Mouse (Mus musculus) urinary bladder, postnatal 25 days (tissue): ENCODE results near the gene Slc15a3.

ENCODE experiments used
- DNase-seq: peaks from one replicate; pipeline ENCODE4 v3.0.0; 2022; ENCODE audit warnings: low spot score

Slc15a3 gene

DNA sequence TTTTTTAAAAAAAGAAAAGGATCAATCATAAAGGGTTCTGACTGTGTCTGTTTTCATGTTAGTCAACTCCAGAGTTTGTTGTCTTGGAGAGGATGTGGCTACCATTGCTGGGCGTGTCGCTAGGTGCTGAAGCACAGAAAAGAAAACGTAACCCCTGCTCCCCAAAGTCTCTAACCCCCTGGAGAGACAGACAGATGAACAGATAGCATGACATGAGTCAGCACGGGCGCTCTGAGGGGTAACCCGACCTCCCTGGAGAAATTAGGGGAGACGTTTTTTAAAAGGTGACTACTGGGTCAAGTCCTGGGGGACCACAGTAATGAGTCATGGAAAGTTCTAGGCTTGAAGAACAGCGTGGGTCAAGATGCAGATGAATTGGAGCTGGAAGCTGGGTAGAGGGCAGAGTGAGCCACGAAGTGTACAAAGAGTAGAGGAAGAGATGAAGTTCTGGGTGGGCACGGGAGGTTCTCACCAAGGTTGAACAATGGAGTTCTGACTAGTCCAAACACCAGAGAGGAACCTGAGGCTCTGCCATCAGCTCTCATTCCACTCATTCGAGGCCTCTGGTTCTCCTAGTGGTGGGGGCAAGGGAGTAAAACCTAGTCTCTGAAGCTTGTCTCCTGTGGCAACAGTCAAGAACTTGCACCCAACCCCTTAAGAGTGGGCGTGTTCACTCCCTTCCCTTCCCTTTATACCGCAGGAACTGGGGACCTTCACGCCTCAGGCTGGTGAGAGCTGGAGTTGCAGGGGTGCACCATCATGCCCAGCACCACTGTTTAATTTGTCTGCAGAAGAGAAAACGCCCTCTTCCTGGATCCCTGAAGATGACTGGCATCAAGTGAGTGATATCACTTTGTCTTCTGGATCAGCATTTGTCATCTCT lies at the start of gene Slc15a3:
TSS of gene Slc15a3 (plus strand) at position 718 of the 883 bp plus-strand sequence.
- DNase-seq, result no peak

DNA sequence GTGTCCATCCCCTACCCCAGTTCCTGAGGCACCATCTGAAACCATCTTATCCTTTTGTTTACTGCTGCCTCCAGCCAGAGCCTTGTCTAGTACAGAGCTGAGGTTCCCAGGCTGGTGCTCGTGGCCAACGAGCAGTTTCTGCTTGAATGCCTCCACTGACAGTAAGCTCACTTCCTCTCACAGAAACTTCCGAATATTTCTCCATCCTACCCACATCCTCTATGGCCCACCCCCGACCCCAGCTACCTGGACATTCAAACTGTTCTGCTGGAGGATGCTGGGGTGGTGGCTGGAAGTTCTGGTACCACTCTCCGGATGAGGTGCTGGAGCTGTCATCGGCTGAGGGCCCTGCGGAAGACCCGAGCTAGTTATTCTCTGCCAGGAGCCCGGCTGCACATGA lies 49.2 kb upstream of the Slc15a3 start:
- no peak for DNase-seq

DNA sequence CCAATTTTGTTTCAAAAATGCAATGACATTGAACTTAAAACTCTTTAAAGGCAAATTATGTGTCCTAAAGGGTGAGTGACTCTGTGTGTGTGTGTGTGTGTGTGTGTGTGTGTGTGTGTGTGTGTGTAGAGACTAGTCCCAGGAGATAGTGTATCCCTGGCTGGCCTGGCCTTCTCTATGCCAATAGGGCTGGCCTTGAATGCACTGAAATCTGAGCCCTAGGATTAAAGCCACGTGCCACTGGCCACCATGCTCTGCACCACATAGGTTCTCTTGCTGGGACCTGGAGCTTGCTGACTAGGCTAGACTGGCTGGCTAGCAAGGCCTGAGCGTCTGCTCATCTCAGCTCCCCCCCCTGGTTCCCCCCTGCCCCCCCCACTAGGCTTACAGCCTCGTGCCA lies 46.5 kb upstream of the Slc15a3 start:
- DNase-seq, result no peak

DNA sequence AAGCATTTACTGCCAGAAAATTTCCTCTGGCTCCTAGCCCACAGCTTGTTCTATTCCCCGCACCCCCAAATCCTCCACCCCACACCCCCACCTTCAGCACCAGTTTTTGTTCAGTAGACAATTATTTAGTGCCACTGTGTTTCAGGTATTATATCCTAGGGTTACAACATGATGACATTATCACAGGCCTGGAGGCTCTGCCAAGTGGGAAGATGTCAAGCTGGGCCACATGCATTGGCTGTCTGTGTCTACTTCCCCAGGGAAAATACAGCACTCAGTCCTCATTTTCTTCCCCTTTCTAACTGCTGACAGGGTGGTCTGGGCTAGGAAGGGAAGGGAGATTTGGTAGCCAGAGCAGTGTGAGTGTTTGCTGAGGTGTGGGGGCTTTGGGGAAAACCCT lies 44.6 kb upstream of the Slc15a3 start:
- DNase-seq, result no peak

DNA sequence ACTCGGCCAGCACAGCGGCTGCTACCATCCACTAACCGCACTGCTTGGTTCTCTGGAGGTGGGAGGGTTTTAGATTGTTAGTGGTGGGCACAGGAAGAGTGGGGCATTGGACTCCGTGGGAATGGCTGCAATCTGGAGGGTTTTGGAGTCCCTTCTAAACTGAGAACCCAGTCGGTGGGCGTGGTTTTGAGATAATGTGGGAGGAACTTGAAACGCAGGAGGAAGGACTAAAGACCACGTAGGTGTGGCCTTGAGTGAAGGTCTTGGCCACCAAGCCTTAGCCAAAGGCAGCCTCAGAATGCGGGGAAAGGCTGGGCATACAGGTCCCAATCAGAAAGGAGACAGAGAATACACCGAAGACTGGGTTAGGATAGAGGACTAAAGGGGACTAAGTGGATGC lies 41.0 kb upstream of the Slc15a3 start:
- DNase-seq, result no peak

DNA sequence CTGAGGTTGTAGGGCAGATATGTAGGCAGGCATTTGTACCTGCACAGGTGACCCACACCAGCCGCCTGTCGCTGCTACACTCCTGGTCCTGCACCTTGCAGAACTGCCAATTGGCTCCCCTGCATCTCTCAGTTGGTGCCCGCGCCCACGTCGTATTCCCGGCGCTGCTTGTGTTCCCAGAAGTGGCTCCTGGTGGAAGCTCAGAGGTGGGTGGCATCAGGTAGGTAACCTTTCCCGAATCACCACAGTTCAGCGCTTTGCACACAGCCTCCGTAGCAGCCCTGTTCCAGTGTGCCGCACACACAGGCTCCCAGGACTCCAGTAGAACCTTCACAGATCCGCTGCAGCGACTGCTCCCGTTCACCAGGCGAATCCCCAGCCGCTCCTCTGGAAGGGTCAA lies 40.4 kb upstream of the Slc15a3 start:
- DNase-seq, result no peak

DNA sequence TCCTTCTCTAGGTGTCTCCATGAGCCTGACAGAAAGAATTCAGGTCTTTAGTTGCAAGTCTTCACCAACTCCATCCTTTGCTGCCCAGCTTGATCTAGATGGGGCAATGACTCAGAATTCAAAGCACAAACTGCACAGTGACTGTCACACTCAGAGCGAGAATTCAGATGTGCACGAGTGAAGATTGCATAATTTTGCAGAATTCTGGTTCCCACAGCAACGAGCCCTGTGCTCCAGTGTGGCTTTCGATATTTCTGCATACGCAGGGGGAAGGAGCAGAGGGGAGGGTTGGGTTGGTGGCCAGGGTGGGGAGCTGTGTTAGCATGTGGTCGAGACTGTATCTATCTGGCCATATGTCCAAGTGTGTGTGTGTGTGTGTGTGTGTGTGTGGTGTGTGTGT lies 38.5 kb upstream of the Slc15a3 start:
- DNase-seq, result no peak

DNA sequence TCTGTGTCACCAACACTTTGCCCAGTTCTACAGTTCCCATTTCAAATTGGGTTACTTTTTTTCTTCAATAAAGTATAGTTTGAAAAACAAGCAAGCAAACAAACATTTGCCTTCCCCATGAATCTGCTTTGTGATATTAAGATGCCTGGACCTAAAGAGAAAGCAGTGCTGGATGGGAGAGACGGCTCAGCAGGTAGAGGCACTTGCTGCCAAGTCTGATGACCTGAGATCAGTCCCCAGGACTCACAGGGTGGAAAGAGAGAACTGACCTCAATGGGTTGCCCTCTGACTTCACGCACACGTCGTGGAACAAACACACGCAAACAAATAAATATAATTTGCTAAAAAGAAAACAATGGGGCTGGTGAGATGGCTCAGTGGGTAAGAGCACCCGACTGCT lies 37.6 kb upstream of the Slc15a3 start:
- no peak for DNase-seq

DNA sequence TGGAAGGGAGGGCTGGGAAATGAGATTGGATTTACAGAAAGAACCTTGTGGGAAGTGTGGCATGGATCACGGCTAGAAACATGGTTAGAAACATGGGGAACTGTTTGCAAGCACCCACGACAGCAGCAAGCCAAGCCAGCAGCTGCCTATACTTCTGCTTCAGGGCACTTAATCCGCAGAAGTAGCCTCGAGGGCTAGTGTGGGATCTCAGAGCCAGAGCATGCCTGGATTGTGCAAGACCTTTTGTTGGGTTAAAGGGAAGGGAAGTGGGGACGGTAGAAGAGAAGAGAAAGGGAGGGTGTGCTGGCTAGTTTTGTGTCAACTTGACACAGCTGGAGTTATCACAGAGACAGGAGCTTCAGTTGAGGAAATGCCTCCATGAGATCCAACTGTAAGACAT lies 35.8 kb upstream of the Slc15a3 start:
- DNase-seq, result no peak

DNA sequence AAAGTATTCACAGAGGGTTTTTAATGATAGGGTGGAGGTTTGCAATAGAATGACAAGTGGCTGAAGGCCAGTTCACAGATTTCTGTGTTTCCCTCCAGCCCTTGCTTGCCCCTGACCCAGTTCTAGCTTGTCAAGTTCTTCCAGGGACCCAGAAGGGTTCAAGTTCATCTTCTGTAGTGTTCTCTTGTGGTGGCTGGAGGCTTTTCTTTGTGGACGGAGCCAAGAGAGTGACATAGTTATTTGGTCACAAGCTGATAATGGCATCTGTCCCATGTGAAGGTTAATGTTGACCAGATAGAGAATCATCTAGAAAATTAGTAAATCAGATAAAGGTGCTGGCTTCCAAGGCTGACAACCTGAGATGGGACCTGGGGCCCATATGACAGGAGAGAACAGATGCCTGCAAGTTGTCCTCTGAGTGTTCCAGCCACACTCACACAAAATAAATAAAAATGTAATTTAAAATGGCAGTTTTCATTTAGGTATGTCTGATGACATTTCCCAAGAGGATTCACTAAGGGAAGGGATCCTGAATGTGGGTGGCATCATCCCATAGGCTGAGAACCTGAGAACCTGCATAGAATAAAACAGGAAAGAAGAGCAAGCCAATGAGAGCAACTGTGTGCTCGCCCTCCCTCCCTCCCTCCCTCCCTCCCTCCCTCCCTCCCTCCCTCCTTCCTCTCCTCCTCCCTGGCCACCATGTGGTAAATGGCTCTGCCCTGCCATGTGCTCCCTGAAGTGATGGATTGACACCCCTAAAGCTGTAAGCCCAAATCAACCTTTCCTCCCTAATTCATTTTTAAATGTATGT lies 34.5 kb upstream of the Slc15a3 start:
- DNase-seq, result no peak

DNA sequence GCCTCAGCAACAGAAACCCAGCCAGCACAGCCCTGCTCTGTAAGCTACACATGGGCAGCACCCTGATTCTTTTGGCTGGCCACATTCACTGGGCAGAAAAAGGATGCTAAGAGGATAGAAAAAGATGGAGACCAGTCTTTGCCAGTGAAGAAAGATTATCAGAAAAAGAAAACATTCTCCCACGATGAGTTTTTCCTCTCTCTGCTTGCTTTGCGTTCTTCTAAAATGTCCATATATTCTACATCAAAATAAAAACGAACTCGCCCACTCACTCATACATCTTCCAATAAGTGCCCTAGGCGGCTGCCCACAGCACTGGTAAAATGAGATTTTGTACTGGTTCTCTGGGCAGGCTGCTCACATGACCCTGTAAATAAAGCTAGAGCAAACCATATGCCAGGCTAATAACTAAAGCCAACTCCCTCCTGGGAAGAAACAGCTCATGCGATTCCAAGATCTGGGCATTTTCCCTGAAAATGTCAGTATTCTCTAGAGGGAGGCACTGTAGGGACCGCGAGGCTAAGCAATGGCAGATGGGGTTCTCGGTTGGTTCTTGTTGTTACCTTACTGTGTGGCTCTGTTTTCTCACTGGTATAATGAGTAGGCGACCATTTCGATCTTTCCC lies 33.8 kb upstream of the Slc15a3 start:
- DNase-seq, result no peak

DNA sequence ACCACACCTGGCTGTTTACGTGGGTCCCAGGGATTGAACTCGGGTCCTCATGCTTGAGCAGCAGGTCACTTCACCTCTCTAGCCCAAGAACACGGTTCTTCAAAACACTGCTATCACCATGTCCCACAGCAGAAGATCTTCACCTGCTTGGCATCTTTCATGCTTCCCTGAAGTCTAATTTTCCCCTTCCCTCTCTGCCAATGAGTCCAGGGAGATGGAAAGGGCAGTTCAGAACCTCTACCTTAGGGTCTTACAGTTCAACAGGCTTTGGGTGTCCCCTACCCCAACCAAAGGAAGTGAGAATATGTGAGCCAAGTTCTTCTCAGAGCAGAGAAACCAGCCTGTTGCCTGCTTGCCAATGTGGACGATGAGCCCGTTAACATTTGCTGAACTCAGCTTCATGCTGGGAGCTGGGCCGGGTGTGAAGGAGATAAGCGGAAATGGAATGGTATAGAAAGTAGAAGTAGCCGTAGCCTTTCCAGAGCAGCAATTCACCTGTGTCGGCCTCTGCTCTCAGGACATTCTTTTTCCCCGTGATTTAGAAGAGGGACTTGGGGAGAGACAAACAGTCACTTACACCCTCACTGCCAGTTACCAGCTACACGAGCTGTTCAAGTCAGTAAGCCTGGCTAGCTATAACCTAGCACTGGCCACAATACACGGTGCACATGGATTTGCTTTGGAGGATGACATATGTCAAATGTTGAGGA lies 30.8 kb upstream of the Slc15a3 start:
- DNase-seq, result no peak

DNA sequence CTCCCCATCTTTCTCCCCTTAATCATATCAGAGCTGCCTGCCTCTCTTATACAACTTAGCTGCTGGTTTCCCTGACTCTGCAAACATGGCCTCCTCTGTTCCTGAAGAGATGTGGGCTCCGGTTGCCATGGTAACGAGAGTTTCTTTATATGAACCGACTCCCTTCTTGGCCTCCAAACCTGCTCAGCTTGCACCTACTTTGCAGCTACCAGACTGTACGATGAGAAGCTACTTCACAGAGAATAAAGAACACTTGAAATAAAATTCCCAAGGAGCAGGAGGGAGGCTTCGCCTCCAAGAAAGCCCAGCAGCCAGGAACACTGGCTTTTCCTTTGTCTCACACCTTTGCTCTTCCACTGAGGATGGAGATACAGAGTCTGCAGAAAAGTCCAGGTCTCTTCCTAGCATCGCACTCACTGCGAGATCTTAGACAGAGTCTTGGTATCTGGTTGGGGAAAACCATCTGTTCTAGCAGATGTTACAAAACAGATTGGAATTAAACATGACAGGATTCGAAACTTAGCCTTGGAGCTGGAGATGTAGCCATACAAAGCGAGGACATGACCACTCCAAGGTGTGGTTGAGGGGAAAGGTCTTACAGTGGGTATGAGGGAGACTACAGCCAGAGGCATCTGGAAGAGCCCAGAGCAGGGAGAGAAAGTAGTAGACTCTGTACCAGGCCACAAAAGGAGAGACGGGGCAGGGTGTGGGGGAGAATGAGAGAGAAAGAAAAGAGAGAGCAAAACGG lies 29.9 kb upstream of the Slc15a3 start:
- DNase-seq, result no peak

DNA sequence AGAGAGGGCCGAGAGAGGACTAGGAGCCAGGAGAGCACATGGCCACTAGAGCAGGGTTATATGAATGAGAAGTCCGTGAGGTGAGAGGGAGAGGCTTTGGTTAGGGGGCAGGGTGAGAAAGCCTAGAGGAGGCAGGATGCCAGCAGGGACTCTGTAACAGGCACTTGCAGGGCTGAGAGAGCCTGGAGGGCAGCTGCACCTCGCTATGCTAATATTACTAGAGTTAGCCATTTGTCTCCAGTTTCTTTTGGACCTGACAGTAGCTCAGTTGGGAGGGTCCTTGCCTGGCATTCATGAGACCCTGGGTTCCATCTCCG lies 29.4 kb upstream of the Slc15a3 start:
- DNase-seq, result no peak

DNA sequence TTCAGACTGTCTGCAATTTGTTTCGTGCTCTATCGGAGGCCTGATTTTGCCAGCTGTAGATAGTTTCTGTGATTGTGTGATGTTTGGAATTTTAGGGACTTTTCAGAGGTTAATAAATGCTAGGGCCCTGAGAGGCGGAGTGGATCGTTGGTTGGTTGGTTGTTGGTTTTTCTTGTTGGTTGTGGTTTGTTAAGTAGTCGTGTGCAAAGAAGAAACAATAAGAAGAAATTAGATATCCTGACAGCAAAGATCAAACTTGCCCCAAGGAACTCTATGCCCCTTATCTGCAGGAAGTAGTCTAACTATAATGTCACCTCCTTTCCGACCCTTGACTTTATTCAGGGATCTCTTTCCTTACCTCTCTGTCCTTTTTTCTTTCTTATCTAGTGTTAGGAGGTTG lies 28.1 kb upstream of the Slc15a3 start:
- no peak for DNase-seq

DNA sequence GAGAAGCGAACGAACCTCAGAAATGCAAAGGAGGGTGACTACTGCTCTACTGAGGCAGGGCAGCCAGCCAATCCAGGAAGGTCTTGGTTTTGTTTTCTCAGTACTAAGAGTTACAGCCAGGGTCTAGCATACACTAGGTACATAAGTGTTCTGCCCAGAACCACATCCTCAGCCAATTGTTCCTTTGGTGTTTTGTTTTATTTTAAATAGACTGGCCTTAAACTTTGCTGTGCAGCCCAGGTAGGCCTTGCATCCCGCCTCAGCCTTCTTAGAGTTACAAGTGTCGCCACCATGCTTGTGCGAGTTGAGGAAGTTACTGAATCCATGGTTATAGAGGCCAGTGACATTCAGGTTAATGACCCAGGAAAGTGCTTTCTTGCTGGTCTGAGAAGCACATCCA lies 26.5 kb upstream of the Slc15a3 start:
- no peak for DNase-seq

DNA sequence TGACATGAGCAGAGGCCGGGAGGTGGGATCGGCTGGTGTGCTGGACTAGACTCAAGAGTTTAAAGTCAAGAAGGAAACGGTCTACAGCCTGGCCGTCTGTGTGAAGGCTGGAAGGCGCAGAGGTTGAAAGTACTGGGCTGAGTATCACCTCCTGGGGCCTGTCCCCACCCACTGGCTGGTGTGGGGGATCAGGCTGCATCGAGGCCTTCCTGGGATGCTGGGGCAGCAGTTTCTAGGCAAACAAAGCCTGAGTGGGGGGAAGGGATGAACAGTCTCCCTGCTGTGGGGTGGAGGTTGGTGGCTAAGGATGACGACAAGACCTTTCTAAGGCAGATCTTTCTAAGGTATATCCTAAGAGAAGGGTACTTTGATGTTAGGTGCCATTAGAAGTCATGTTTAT lies 25.6 kb upstream of the Slc15a3 start:
- no peak for DNase-seq

DNA sequence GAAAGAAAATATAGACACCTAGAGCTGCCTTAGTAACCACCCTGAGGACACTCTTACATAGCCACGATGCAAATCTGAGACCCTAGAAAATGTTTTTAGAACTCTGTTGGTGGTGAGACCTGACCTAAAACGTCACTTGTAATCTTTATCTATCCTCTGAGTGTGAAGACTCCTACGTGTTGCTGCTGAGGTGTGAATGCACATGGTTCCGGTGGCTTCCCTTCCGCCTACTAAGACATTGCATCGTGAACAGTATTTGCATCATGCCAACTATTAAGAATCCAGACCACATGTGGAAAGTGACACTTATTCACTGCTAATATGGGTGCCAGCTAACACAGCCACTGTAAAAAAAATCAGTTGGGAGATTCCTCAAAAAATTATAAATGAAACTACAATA lies 23.7 kb upstream of the Slc15a3 start:
- no peak for DNase-seq

DNA sequence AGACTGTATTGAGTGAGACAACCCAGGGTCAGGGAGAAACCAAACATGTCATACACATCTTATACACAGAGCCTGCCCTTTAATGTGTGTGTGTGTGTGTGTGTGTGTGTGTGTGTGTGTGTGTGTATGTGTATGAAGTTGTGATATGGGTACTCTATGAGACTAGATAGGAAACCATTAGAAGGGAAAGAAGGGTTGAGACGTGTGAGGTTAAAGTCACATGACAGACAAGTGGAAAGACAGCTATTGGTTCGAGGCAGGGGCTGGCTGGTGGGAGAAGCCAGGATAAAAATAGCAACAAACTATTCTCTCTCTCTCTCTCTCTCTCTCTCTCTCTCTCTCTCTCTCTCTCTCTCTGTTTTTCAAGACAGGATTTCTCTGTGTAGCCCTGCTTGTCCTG lies 23.1 kb upstream of the Slc15a3 start:
- DNase-seq, result no peak

DNA sequence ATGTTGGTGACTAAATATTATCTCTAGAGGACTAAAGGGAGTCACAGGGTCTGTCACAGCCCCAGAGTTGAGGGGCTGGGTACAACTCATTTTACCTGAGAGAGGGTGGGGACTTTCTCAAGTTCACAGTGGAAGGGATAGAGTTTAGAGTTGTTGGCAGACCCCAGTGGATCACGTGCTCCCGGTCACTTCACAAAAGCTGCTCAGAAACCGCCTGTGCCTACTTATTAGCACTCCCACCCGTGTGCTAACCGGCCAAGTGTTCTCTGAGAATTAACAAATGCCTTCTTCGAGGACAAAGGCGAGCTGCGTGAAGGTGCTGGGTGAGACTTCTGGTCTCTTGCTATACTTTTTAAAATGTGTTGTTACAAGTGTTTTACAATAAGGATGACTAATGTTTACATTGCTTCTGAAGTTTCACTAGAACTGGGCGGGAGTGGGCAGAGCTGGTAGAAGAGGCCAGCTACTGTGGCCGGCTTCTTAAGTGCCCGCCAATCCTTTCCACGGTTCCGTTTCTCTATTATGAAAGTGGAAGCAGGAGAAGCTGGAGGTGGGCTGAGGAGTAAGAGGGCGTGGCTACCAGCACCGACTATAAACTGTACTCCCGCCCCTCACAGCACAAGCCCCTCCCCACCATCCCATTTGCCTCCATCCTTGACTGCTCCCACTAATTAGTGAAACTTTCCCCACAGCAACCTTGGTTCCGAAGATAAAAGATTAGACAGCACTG lies 21.1 kb upstream of the Slc15a3 start:
- no peak for DNase-seq

DNA sequence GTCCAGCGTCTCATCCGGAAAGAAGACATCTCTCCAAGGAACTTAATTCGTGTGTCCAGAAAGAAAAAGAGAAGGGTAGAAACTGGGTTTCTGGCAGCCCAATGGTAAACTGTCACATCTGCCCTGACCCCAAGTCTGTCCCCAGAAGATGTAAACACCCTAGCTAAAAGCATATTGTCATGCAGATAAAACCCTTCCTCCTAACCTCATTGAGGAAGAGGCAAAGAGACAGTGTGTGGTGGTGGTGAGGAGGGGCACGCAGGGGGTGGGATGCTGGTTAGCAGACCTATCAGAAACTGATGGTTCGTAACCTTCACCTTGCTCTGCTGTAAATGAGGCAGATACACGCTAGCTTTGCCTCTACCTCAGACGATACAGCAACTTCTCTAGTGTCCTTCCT lies 18.2 kb upstream of the Slc15a3 start:
- no peak for DNase-seq
